Mouse (Mus musculus): ENCODE measurements around the gene Mrps14.

Mrps14 gene

DNA sequence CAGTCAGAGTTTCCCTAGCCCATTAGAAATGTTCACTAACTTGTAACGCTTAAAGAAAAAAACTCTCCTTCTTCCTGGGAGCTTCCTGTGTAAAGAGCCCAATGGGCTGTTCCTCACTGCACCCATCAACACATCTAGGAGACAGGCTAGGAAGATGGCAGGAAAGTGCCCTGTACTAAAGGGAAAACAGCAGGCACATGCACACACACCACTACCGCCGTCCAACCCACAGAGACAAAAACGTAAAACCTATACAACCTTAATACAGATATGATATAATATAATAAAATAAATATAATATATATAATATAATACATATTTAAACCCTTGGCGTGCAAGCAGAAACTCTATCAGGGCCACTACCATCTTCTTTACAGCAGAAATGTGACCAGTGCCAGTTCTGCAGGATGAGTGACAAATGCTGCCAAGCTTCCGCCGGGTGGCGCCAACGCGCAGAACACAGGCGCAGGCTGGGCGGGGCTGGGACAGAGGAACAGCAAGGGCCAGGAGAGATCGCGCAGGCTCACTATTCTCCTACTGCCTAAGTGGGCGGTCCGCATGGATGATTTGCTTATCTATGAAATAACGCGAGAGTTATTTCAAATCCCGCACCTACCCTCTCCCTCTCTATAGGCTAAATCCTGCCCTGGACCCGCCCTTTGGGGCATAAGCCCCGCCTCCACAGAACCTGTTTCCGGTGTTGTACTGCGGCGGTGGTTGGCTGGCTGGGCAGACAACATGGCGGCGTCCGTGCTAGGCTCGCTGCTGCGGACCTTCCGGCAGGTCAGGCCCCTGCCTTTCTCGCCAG lies at the start of gene Mrps14:
Mrps14 (plus strand) TSS at position 687 of the 808 bp plus-strand sequence.
- peak; percentile 100 for DNase-seq (ENCODE audit: low read depth)

GRCm38 (mm10) chr1:160145606-160146005 lies 49.4 kb upstream of the Mrps14 start:
- no peak for DNase-seq (ENCODE audit: low read depth)

GRCm38 (mm10) chr1:160147274-160147673 lies 47.7 kb upstream of the Mrps14 start:
- DNase-seq (ENCODE audit: low read depth) = no peak

GRCm38 (mm10) chr1:160149291-160149906 lies 45.6 kb upstream of the Mrps14 start:
- DNase-seq (ENCODE audit: low read depth) = no peak

- DNase-seq (ENCODE audit: low read depth) = no peak
These were observed 44.3 kb upstream of the Mrps14 start for GRCm38 (mm10) chr1:160150726-160151125.

DNA sequence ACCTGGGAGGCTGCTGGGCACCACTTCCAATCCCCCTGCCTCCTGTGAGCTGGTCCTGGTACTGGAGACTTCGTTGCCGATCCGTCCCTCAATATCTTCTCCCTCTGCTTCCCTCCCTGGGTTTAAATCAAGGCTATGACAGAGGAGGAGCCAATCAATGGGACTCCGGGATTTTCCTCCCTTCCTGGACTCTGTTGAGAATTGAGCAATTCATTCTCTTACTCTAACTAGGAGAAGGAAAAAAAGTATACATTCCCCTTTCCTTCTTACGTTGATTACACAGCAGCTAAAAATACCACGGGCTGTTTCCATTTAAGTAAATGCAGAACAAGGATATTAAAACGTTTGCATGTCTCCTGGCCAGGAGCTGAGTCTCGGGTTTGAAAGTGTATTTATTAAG lies 41.5 kb upstream of the Mrps14 start, which contains the start of gene Tnn:
Tnn (minus strand) TSS at position 101 of the 400 bp plus-strand sequence.
- DNase-seq (ENCODE audit: low read depth) = no peak

- no peak for DNase-seq (ENCODE audit: low read depth)
These were observed 36.8 kb upstream of the Mrps14 start for GRCm38 (mm10) chr1:160158190-160158589.

- no peak for DNase-seq (ENCODE audit: low read depth)
These were observed 28.4 kb upstream of the Mrps14 start for GRCm38 (mm10) chr1:160166600-160166999.

DNA sequence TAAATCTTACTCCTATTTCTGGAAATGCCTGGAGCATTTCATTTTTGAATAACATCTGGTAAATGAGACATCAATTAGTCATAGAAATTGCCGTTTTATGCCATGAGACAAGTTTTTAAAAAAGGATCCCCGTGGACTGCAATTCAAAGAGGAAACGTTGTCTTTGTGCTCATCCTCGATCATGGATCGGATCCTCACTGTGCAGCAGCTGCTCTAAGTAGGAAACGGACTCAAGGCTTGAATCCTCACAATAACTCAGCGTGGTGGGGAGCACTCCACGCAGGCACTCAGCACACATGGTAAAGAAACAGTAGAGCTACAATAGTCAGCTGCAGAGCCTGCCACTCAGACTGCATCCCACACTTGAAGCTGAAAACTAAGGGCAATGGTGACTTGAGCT lies 18.1 kb upstream of the Mrps14 start:
- DNase-seq (ENCODE audit: low read depth) = no peak

DNA sequence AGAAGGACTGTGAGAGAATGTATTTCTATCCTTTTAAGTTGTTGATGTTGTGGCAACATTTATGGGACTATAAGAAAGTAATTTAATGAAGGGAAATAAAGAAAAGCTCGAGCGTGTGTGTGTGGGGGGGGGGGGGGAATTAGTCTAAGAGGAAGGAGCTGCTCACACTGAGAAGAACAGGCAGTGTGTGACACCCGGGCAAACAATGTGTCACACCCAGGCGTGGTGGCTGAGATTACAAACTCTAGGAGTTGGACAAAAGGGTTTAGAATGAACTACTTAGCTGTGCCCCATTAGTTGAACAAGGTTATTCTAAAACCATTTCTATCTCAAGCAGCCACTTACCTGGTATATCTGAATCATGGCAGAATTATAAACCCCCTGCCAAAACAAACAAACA lies 13.8 kb upstream of the Mrps14 start:
- DNase-seq (ENCODE audit: low read depth) = no peak

- DNase-seq (ENCODE audit: low read depth) = peak; percentile 36
These were observed 10.5 kb upstream of the Mrps14 start for GRCm38 (mm10) chr1:160184506-160184905.

DNA sequence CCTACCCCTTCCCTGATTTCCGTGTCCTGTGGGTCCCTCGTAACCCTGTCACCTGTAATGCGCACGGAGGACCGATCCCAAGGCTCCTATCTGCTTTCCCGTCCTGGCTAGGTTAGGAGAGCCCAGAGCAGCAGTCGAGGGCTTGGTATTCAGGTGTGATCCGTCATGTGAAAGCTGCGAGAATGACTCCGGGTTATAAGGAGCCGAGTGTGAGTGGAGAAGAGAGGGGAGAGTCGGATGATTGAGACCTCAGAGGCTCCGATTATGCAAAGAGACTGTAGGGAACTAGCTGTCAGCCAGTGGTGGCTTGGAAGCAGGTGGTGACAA lies 285 bp downstream of the Mrps14 start:
- DNase-seq (ENCODE audit: low read depth) = no peak

- no peak for DNase-seq (ENCODE audit: low read depth)
These were observed 10.5 kb downstream of the Mrps14 start for GRCm38 (mm10) chr1:160205486-160205885.

- DNase-seq (ENCODE audit: low read depth) = no peak
These were observed 14.8 kb downstream of the Mrps14 start for GRCm38 (mm10) chr1:160209844-160210243.

- no peak for DNase-seq (ENCODE audit: low read depth)
These were observed 15.6 kb downstream of the Mrps14 start for GRCm38 (mm10) chr1:160210566-160210965.

DNA sequence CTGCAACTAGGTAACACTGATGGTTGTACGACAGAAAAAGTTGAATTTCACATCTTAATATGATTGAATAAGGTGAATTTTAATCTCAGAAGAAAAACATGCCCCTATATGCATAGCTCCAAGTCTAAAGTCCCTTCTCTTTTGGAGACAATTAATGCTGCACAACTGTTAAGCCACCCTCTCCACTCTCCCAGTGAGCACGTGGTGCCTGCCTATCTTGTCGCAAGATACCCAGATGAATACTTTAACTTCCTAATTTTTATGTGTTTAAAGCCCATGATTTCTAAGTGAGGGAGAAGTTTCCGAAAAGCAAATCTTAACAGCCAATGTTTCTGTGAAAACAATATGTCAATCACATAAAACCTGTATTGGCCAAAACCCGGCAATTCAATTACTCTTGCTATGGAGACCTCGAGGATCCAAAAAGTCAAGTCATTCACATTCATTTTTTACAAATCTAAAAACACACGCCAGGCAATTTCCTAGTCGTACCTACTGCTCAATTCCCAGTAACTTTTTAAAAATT lies 16.6 kb downstream of the Mrps14 start:
- no peak for DNase-seq (ENCODE audit: low read depth)

- DNase-seq (ENCODE audit: low read depth) = peak; percentile 56
These were observed 17.2 kb downstream of the Mrps14 start for GRCm38 (mm10) chr1:160212123-160212691.

- peak; percentile 99 for DNase-seq (ENCODE audit: low read depth)
These were observed 18.0 kb downstream of the Mrps14 start, which contains the start of gene Cacybp for GRCm38 (mm10) chr1:160212703-160213669. Gene Cacybp (minus strand): TSS chr1:160212875.

DNA sequence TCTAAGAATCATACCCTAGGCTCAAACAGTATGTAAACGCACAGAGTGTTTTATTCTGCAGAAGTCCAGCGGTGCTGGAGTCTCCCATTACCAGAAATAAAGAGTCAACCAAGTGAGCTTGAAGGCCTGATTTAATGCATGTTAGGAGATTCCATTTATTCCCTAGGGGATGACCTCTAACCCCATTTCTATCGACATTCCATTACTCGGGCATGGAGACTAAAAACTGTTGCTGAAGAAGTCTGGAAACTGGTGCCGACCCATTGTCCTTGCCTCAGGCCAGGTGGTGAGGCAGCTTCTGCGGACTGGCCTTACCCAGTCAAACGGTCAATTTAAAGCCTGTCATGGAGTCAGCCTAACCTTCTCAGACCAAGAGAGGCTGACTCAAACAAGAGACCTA lies 19.2 kb downstream of the Mrps14 start:
- no peak for DNase-seq (ENCODE audit: low read depth)

DNA sequence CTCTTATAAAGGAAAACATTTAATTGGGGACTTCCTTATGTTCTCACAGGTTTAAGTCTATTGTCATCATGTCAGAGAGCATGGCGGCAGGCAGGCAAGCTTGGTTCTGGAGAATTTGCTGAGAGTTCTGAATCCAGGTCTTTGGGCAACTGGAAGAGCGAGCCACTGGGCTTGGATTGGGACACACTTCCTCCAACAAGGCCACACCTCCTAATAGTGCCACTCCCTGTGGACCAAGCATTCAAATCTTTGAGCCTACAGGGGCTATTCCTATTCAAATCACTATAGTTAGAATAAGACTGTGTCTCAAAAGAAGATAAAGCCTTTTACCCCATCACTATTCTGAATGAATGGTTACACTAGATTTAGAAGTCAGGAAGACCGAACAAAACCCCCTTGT lies 22.9 kb downstream of the Mrps14 start:
- DNase-seq (ENCODE audit: low read depth) = no peak

GRCm38 (mm10) chr1:160224093-160224492 lies 29.1 kb downstream of the Mrps14 start:
- DNase-seq (ENCODE audit: low read depth) = no peak

DNA sequence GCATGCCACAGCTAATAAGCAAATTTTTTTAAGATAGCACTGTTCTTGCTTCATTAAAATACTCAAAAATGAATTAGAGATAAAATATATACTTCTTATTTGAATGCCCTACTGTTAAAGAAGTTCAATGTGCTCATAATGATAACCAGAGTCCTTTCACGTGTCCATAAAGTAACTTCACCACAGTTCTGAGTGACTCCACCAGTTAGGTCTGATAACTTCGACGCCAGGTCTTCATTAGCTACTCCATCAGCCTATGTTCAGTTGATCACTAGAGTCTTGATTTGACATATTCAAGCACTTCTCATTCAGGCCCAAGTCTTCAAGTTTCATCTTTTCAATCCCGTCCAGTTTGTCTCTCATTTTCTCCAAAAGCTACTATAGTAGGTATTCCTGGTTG lies 32.2 kb downstream of the Mrps14 start:
- DNase-seq (ENCODE audit: low read depth) = no peak

All from naive thymus-derived CD4-positive, alpha-beta T cell, adult 2 months (primary cell).